Mouse (Mus musculus): ENCODE results near the gene Ngb. TPM values are rescaled to one million over a fixed set of nuclear protein-coding genes. Genes with fewer than 3 reads are reported as not detected.

Ngb gene
- polyA plus RNA-seq, 1 experiment from 2014 or later: not detected

DNA sequence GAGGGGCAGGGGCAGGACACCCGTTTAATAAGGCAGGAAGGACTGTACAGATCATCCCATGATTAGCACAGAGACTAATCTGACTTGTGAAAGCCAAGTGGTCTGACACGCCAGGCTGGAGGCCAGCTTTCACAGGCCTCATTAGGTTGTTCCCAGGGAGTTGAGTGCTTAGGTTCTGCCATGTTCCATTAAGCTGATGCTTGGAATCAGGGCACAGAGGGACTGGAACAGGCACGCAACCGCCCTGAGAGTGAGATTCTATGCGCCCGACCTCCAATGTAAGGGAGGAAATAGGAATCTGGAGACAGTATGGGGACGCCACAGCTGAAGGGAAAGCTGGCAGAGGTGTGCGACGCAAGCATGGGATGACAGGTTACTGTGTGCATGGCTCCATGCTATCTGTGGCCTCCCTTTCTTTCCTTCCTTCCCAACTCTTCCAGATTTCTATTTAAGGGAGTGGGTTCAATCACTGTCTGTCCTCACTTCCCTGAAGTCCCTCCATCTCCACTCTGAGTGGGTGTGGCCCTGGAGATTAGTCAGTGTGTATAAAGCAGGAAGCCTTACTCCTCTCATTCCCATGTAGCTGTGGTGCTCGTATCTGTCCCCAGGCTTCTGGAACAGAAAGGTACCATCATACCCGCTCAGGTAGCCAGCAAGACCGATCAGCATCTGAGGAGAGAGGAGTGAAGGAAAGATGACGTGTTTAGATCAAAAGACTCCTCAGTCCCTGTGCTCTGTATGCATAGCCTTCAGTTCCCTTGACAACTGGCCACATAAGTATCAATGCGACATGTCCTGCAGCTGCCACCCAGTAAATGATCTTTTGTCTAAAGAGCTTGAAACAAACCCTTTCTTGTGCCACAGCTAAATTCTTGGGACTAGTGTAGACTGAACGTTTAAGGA, 35.4 kb upstream of the Ngb start:
- no peak for ATAC-seq (replicated peaks; ENCODE audit: extremely low read depth, insufficient read depth, low FRiP score)
- no peak overlapping the region for H3K4me2 ChIP-seq (ENCODE audit: low read depth, low read length)
- H3K9ac ChIP-seq (ENCODE audit: low read length): no peak overlapping the region
- no peaks in the 10 kb centered on the region for H3K27me3 ChIP-seq (ENCODE audit: control insufficient read depth, insufficient read depth, low read length)
- no peak overlapping the region for H3K4me3 ChIP-seq (ENCODE audit: low read length)
- H3K9me3 ChIP-seq (replicated peaks; ENCODE audit: control insufficient read depth, low read length): no peaks in the 10 kb centered on the region
- WGBS: 80% methylated on average over 15 of the region's 15 CpGs
- peaks cover 7% of the 10 kb centered on the region; the same call in 1 of the 2 replicates for H3K36me3 ChIP-seq (ENCODE audit: control insufficient read depth, insufficient read depth)
- H3K4me1 ChIP-seq (ENCODE audit: control insufficient read depth, insufficient read depth, low read length): peaks cover 7% of the 10 kb centered on the region
- H3K27ac ChIP-seq (ENCODE audit: low read length): no peak overlapping the region

DNA sequence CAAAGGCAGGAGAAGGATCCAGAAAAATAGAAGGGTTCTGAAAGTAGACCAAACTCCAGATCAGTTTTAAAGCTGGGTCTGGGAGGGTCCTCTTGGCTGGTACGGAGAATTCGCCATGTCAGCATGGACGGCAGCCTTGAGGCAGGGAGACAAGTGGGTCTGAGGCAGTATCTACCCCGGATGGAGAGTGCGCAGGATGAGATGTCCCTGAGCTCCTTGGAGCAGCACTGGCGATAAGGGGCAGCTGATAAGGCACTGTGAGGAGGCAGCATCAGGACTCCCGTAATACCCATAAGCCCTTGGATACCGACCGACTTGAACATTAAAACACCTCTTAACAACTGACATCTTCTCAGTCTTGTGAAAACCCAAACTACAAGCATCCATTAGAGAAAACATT, 30.4 kb upstream of the Ngb start:
- Histone ChIP-seq H3K4me1 (ENCODE audit: control insufficient read depth, insufficient read depth, low read length) (peaks cover 3% of the 10 kb centered on the region; the same call in 1 of the 2 replicates), H3K9ac (ENCODE audit: low read length) (no peak overlapping the region), H3K4me3 (ENCODE audit: low read length) (no peak overlapping the region), H3K4me2 (ENCODE audit: low read depth, low read length) (no peak overlapping the region), H3K27ac (ENCODE audit: low read length) (no peak overlapping the region), H3K36me3 (ENCODE audit: control insufficient read depth, insufficient read depth) (peaks cover 9% of the 10 kb centered on the region; the same call in 1 of the 2 replicates), H3K9me3 (replicated peaks; ENCODE audit: control insufficient read depth, low read length) (no peaks in the 10 kb centered on the region), H3K27me3 (ENCODE audit: control insufficient read depth, insufficient read depth, low read length) (no peaks in the 10 kb centered on the region)
- ATAC-seq (replicated peaks; ENCODE audit: extremely low read depth, insufficient read depth, low FRiP score): no peak
- WGBS: 62% methylated on average over 9 of the region's 9 CpGs

DNA sequence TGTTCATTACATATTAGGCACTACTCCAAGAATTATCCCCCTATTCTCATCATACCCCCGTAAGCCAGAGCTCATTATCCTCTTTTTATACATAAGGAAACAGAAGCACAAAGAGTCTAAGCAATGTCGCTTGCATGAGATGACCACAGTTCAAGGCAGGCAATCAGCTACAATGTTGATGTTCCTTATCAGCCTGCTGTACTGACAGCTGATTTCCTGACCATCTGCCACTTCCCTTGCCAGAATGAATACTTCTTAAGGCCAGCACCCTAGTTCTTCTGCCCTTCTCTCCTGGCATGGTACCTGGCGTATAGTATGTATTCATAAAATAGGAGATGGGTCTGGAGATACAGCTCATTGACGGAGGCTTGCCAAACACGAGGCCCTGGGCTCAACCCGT, 29.9 kb upstream of the Ngb start:
- H3K27ac ChIP-seq (ENCODE audit: low read length): no peak overlapping the region
- WGBS: 80% methylated on average over 6 of the region's 6 CpGs
- H3K4me3 ChIP-seq (ENCODE audit: low read length): no peak overlapping the region
- peaks cover 3% of the 10 kb centered on the region; the same call in 1 of the 2 replicates for H3K4me1 ChIP-seq (ENCODE audit: control insufficient read depth, insufficient read depth, low read length)
- no peak for ATAC-seq (replicated peaks; ENCODE audit: extremely low read depth, insufficient read depth, low FRiP score)
- peaks cover 8% of the 10 kb centered on the region; the same call in 1 of the 2 replicates for H3K36me3 ChIP-seq (ENCODE audit: control insufficient read depth, insufficient read depth)
- no peak overlapping the region for H3K9ac ChIP-seq (ENCODE audit: low read length)
- H3K27me3 ChIP-seq (ENCODE audit: control insufficient read depth, insufficient read depth, low read length): no peaks in the 10 kb centered on the region
- H3K4me2 ChIP-seq (ENCODE audit: low read depth, low read length): no peak overlapping the region
- no peaks in the 10 kb centered on the region for H3K9me3 ChIP-seq (replicated peaks; ENCODE audit: control insufficient read depth, low read length)

DNA sequence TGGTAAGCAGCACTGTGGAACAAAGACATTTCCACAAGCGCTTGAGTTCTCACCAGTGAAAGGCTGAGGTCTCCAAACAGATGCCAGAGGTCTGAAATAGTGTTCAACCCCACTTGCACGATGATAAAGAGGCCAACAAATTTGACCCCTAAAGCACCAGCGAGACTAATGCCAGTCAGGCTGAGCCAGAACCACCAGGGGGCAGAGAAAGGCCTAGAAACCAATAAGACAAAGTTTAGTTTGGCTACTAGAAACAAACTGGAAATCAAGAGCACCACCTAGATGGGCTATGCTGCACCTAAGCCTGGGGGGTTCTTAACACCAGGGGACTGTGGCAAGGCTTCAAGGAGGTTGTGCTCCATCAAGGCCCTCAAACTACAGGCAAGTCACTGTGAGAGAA, 29.3 kb upstream of the Ngb start:
- no peak for ATAC-seq (replicated peaks; ENCODE audit: extremely low read depth, insufficient read depth, low FRiP score)

DNA sequence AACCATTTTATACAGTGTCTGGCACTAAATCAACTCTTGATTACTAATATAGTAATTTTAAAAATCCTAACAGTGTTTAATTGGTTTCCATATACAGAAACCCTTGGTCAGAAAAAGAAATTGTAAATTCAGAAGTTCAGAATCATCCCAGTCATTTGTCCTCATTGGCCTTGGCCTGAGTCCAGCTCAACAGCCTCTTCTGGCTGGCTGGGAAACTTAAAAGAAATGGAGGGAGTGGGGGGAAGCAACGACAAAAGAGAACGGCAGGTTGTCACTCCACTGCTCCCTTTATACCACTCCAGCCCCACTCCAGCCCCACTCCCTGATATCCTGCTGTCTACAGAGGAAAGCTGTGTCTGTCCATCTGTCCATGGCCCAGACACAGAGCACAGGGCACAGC, 28.8 kb upstream of the Ngb start:
- H3K27me3 ChIP-seq (ENCODE audit: control insufficient read depth, insufficient read depth, low read length): no peaks in the 10 kb centered on the region
- WGBS: 43% methylated on average over 2 of the region's 2 CpGs
- H3K4me1 ChIP-seq (ENCODE audit: control insufficient read depth, insufficient read depth, low read length): peaks cover 3% of the 10 kb centered on the region; the same call in 1 of the 2 replicates
- no peaks in the 10 kb centered on the region for H3K9me3 ChIP-seq (replicated peaks; ENCODE audit: control insufficient read depth, low read length)
- H3K36me3 ChIP-seq (ENCODE audit: control insufficient read depth, insufficient read depth): peaks cover 7% of the 10 kb centered on the region; the same call in 1 of the 2 replicates
- H3K4me2 ChIP-seq (ENCODE audit: low read depth, low read length): no peak overlapping the region
- H3K9ac ChIP-seq (ENCODE audit: low read length): no peak overlapping the region
- no peak overlapping the region for H3K27ac ChIP-seq (ENCODE audit: low read length)
- no peak for ATAC-seq (replicated peaks; ENCODE audit: extremely low read depth, insufficient read depth, low FRiP score)
- no peak overlapping the region for H3K4me3 ChIP-seq (ENCODE audit: low read length)

More for the DNA sequence above, 29.3 kb upstream of the Ngb start:
- H3K27me3 ChIP-seq (ENCODE audit: control insufficient read depth, insufficient read depth, low read length): no peaks in the 10 kb centered on the region
- H3K4me2 ChIP-seq (ENCODE audit: low read depth, low read length): no peak overlapping the region
- 47% methylated on average over 3 of the region's 3 CpGs for WGBS
- H3K4me3 ChIP-seq (ENCODE audit: low read length): no peak overlapping the region
- no peaks in the 10 kb centered on the region for H3K9me3 ChIP-seq (replicated peaks; ENCODE audit: control insufficient read depth, low read length)
- H3K4me1 ChIP-seq (ENCODE audit: control insufficient read depth, insufficient read depth, low read length): peaks cover 3% of the 10 kb centered on the region; the same call in 1 of the 2 replicates
- no peak overlapping the region for H3K27ac ChIP-seq (ENCODE audit: low read length)
- H3K36me3 ChIP-seq (ENCODE audit: control insufficient read depth, insufficient read depth): peaks cover 7% of the 10 kb centered on the region; the same call in 1 of the 2 replicates
- no peak overlapping the region for H3K9ac ChIP-seq (ENCODE audit: low read length)

DNA sequence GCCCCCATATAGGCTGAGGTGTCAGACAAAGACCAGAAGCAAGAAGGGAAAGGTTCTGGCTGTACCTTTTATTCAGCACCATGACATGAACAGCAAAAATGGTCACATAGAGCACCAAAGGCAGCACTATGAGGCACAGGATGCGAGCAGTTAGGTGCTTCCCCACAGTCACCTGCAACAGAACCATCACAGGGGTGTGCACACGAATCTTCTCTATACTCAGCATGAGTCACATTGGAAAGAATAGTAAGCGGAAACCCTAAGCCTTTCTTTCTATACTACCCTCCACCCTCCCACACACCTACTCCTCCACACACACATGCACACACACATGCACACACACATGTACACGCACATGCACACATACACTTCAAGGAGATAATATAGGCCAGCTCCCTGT, 27.9 kb upstream of the Ngb start:
- 93% methylated on average over 4 of the region's 4 CpGs for WGBS
- Histone ChIP-seq H3K36me3 (ENCODE audit: control insufficient read depth, insufficient read depth) (peaks cover 7% of the 10 kb centered on the region; the same call in 1 of the 2 replicates), H3K4me2 (ENCODE audit: low read depth, low read length) (no peak overlapping the region), H3K27ac (ENCODE audit: low read length) (no peak overlapping the region), H3K4me3 (ENCODE audit: low read length) (no peak overlapping the region), H3K9ac (ENCODE audit: low read length) (no peak overlapping the region), H3K4me1 (ENCODE audit: control insufficient read depth, insufficient read depth, low read length) (peaks cover 3% of the 10 kb centered on the region; the same call in 1 of the 2 replicates), H3K27me3 (ENCODE audit: control insufficient read depth, insufficient read depth, low read length) (no peaks in the 10 kb centered on the region), H3K9me3 (replicated peaks; ENCODE audit: control insufficient read depth, low read length) (no peaks in the 10 kb centered on the region)
- ATAC-seq (replicated peaks; ENCODE audit: extremely low read depth, insufficient read depth, low FRiP score): no peak

DNA sequence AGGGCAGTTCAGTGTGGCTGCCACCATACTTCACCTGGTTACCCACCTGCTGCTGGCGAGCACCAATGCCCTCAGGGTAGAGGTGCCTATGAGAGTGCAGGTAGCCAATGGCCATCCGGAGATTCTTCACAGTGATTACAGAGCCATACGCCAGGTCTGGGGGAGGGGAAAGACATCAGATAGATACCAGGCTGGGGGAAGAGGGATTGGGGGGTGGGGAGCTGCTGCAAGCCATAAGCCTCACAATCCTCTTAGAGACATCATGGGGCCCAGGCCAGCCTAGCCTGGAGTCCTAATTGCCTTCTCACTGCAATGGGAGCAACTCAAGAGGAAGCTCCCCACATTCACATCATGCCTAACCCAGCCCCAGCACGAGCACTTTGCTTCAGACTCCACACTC, 24.9 kb upstream of the Ngb start:
- Histone ChIP-seq H3K4me2 (ENCODE audit: low read depth, low read length) (no peak overlapping the region), H3K27me3 (ENCODE audit: control insufficient read depth, insufficient read depth, low read length) (no peaks in the 10 kb centered on the region), H3K9ac (ENCODE audit: low read length) (no peak overlapping the region), H3K36me3 (ENCODE audit: control insufficient read depth, insufficient read depth) (peaks cover 26% of the 10 kb centered on the region), H3K9me3 (replicated peaks; ENCODE audit: control insufficient read depth, low read length) (no peaks in the 10 kb centered on the region), H3K4me3 (ENCODE audit: low read length) (no peak overlapping the region), H3K4me1 (ENCODE audit: control insufficient read depth, insufficient read depth, low read length) (peaks cover 3% of the 10 kb centered on the region; the same call in 1 of the 2 replicates), H3K27ac (ENCODE audit: low read length) (no peak overlapping the region)
- ATAC-seq (replicated peaks; ENCODE audit: extremely low read depth, insufficient read depth, low FRiP score): no peak
- WGBS: 76% methylated on average over 4 of the region's 4 CpGs

DNA sequence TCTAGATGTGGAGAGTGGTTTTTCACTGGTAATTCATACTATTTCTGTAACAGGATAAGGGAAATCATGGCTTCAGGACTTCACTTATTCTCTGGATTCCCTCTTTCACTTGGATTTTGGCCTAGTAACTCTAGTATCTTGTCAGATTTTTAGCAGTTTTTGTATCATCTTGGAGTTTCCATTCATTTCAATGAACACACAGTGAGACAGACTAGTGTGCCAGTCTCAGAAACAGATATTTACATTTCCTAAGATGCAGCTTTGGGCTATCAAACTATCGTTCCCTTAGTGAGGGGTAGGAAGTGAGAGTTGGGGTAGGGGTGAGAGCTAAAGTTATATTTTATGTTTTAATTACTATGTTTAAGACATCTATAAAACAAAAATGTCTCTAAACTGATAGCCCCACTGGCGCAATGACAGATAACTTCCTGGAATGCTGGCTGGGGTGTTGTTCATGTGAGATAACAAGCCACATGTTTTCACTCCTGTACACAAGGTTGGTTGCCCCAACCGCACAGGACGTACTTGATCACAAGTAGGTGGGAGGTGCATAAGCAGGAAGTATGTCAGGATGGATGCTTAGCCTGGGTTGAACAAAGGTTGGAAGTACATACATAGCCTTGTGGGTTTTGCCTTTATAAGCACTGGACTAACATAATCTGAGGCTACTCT, 19.7 kb upstream of the Ngb start:
- Histone ChIP-seq H3K4me1 (ENCODE audit: control insufficient read depth, insufficient read depth, low read length) (no peaks in the 10 kb centered on the region), H3K36me3 (ENCODE audit: control insufficient read depth, insufficient read depth) (peaks cover 26% of the 10 kb centered on the region), H3K4me3 (ENCODE audit: low read length) (no peak overlapping the region), H3K27ac (ENCODE audit: low read length) (no peak overlapping the region), H3K9me3 (replicated peaks; ENCODE audit: control insufficient read depth, low read length) (no peaks in the 10 kb centered on the region), H3K4me2 (ENCODE audit: low read depth, low read length) (no peak overlapping the region), H3K27me3 (ENCODE audit: control insufficient read depth, insufficient read depth, low read length) (no peaks in the 10 kb centered on the region), H3K9ac (ENCODE audit: low read length) (no peak overlapping the region)
- WGBS: 77% methylated on average over 4 of the region's 4 CpGs
- ATAC-seq (replicated peaks; ENCODE audit: extremely low read depth, insufficient read depth, low FRiP score): no peak

All from heart, embryonic 16.5 days (tissue).